Mouse (Mus musculus) adrenal gland, adult 18-20 months (tissue): Measurements from ENCODE around the gene Myo18a. TPM values are rescaled to one million over a fixed set of nuclear protein-coding genes. Genes with fewer than 3 reads are reported as not detected.

Experiments used
- DNase-seq, 2 experiments: peaks; one replicate each; pipeline ENCODE4 v3.0.0; 2021 to 2022; ENCODE audit warnings: low spot score in 2 of 2
- total RNA-seq, 2 experiments: library from RNA; stranded (reverse); gene quantifications; 1 replicate in 1 of 2; 2 replicates in 1 of 2; pipeline ENCODE4 v1.2.3; 2021

Gene Myo18a
- total RNA-seq, 2 experiments from 2014 or later, result 45.9 to 56.8 TPM

DNA sequence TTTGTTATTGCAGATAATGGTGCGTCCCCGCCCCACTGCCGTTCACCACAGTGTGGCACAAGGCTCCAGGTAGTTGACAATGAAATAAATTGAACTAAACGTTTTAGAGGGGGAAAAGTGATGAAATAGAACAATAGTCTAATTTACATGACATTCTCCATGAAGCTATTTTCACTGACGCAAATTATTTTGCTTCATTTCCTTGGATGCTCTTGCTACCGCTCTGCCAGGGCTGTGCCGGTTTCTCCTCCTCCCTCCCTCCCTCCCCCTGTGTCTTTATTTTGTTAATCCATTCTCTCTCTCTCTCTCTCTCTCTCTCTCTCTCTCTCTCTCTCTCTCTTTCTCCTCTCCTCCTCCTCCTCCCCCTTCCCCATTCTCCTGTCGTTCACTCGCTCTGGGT, 95.5 kb downstream of the Myo18a start:
- no peak for DNase-seq

DNA sequence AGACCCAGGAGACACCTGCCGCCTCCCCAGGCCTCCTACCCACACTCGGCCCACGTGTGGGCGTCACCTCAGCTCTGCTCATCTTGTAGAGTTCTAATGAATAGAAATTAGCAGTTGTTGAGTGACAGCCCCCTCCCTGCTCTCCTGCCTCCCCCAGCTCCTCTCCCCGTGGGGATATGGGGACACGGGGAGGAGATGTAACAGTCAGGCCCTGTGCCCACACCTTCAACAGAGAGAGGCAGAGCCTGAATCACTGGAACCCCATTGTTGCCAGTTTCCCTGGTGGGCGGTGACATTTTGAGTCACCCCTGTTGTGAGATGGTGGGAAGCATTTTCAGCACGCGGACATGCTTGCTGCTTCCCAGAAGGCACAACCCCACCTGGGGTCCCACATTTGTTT, 97.9 kb downstream of the Myo18a start:
- DNase-seq, result no peak

DNA sequence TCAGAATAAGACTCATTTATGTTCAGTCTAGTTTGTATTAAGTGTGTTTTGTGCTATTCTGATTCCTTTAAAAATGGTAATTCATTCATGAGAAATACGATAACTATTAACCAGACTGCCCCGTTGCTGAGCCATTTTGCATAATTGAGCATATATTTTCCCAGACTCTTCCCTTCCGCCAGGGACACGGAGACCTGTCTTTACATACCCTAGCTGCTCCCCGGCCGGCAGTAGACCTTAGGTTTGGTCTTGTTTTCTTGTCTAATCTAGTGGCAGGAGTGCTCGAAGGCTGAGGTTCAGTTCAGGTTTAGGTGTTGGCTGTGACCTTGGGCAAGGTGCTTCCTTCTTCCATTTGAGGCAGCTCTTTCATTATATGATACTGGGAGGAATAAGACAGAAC, 99.8 kb downstream of the Myo18a start:
- DNase-seq, result no peak

DNA sequence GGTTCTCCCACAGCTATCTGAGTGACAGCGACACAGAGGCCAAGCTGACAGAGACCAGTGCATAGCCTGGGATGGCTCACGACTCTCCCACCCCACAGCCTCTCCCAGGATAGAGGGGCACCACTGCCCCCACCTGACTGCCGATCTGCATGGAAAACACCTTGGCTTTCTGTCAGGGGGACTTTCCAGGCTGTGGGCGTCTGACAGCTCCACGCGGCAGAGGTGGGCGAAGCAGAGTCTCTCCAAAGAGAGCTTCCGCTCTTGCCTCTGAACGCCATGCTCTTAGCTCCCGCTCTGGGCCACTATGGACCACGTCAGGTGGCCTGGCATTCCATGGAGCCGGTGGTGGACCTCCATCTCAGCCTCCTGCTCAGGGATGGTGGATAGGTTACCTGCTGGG, 101.7 kb downstream of the Myo18a start:
- no peak for DNase-seq

DNA sequence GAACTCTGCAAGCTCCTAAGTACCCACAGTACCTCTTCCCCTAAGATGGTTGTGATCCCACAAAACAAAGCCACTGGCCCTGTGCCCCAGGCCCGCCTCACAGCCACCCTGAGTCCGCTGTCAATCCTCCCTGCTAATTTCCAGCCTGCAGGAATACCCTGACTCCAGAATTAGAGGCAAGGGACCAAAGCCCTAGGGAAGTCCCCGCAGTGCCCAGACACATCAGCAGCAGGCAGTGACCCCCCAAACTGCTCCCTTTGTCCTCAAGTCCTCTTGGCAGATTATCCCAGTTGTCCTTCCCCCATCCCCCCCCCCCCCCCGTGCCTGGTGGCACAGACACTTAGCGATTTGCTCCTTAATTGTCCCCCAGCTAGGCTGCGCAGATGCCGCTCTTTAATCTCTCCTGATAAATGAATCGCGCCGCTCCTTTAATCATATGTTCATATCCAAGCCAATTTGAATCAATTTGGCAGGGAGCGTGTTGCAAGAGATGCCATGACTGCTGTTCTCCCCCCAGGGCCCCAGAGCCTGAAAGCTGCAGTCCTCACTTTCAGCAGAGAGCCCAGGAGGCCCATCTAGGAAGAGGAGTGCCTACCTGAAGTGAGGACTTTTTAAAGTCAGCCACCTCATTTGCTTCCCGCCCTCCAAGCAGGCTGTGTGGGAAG, 104.5 kb downstream of the Myo18a start:
- DNase-seq, result no peak

DNA sequence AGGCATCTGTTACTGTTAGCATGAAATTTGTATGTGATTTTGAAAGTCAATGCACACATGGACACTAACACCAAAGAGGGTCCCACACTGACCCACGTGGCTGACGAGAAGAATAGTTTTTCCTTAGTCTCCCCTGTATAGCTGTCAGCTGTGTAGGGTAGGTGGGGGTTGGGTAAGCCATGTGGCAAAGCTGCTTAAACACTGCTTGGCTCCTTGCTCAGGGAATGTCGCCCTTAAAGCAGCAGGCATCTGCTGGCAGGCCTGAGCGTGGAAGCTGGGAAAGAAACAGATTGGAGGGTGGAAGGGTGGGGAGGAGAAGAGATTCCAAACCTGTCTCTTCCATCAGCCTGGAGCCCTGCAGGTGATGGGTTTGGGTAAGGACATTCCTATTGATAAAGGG, 108.4 kb downstream of the Myo18a start:
- no peak for DNase-seq

DNA sequence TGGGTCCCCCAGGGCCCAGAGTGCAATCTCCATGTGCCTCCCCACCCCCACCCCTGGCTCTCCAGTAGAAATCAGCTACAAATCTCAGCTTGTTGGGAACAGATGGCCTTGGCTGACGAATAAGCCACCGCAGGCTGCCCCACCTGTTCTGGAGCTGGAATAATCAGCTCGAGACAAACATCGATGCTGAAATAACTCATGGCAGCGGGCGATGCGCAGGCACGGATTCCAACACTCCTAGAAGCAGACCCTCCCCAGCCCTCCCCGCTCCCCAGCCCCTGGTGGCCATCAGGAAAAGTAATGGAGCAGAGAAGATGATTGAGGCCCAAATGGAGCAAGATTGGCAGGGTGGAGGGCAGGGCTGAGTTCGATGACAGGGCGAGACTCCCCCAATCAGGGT, 109.2 kb downstream of the Myo18a start:
- DNase-seq, result no peak

DNA sequence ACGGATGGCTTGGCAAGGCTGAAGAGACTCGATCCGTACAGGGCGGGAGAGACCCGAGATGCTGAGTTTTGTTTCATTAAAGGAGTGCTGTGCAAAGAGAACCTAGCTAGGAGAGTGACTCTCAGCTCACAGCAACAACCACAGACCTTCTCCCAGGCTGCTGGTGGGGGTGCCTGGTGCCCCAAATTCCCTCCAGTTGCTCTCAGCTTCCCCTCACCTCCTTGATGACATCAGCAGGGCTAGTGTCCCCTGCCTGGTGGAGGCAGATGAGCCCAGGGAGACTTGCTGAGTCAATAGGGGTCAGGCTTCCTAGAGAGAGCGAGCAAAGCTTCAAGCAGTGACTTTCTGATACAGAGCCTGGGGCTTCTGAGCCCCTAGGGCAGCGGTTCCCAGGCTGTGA, 109.6 kb downstream of the Myo18a start:
- DNase-seq, result no peak

DNA sequence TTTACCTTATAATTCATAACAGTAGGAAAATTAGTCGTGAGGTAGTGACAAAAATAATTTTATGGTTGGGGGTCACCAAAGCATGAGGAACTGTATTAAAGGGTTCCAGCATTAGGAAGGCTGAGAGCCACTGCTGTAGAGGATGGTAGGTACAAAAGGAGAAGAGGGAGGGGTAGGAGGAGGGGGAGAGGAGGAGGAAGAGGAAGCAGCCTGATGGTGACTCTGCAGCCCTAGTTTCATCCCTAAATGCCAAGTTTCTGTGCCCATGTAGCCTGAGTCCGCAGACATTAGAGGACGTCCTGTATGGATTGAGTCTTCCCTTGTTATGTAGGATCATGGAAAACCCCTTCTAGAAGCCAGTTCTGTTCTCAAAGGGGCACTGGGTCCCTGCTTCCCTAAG, 110.1 kb downstream of the Myo18a start:
- DNase-seq, result no peak

DNA sequence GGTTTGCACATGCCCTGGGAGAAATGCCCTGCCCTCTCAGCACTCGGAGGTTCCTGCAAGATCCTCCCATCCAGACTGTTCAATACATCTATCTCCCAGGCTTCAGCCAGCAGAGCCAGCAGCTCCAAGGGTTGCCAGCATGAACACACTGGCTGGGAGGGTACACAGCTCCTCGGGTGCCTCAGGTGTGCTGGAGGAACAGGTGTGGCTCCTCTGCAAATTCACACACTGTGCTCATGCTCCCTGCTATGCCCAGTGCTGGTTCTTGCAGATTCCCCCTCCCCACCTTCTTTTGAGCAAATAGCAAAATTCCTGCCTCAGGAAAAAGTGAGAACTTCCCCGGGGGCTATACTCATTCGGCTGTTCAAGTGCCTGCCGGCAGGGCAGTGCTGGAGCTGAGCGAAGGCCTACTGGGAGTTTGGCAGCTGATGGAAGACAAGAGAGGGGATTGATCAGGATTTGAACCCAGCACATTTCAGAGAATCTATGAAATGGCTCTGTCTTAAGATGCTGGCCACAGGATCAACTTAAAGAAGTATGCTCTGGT, 111.7 kb downstream of the Myo18a start:
- no peak for DNase-seq

DNA sequence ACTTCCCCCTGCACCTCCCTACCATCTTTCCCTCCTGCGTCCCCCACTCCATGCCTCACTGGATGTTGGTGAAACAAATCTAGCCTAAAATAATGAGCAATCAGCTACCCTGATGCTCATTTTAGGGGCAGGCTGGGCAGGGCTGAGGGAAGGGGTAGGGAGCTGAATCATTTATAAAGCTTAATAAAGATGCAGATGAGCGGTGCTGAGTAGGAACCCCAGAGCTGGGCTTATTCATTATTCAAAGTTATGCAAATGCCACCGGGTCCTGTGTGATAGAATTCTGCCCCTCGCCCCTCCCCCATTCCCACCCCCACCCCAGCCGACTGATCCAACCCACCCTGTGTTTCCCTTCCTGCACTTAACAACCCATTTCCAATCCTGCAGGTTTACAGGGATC, 112.2 kb downstream of the Myo18a start:
- no peak for DNase-seq

DNA sequence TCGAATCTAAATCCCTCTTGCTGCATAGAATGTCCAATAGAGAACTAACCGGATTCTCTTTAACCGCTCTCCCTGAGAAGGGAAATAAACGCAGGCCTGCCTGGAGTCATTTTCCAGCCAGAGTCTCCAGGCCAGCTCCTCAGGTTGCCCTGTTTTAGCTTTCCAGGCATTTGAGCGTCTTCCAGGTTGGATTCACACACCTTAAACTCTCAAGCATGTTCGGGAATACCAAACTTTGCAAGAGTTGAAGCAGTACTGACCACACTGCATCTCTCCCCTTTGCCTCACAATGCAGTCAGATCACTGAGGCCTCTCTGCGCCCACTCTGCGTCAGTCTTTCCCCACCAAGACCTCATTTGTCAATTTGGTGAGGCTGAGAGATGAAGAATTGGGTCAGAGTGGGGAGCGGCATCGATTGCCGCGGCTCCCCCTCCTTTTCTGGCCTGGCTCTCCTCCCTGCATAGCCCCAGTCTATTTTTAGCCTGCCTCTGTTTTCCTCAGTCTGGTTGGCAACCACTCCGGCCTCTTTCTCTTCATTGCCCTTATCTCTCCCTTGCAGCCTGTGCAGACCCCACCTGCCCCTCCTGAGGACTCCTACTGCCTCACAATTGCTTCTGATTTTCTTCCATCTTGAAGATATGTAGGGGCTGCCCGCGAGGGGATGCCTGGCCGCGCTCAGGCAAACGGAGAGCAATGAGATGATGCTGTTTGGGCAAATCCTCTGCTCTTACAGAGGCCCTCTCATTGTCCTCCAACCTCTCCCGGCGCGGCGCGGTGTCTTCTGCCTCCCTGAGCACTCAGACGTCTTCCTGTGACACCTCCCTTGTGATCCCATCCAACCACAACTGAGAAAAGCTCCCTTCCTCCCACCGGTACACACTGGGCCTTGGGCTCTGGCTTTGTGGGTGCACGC, 113.1 kb downstream of the Myo18a start:
- DNase-seq, result no peak

DNA sequence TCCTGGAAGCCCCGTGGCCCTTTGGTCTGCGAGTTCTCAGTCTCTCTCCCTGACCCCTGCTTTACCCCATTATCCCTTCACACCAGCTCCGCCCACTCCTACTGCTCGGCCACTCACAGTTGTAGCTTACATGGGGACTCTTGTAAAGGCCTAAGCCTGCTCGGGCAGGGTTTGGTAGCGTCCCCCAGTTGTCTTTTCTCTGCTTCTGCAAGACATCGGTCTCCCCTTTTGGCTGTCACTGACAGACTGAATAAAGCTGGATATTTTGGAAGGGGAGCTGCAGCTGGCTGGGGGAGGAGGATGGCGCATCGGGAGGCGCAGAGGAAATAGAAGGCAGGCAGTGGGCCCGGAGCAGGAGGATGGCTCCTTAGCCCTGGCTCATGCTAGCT, 113.7 kb downstream of the Myo18a start:
- DNase-seq, result no peak

DNA sequence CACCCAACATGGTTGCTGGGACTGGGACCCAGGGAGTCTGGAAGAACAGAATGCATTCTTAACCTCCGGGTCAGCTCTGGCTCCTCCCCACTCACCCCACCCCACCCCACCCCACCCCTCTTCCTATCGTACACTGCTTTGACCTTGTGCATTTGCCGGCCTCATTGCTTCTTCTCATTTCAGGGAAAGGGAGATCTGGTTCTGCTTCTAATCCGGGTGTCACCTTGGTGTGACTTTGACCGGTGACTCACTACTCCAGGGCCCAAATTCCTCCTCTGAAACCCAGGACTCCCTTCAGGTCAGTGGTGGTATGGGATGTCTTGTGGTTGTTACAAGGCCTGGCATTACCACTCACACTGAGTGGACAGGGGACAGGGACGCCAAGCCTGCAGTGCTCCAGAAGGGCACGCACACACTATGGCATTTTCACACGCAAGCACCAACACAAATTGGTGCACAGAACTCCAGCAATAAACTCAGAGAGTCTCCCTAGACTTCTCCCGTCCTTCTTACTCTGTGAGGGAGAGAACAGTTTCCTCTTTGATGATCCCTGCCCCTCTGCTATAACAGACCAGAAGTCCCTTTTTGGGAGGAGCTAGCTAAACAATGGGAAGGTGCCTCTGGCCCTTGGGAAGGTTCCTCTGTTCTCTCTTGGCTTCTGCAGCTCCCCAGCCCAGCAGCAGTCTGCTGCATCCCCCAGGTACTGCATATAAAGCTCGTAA, 121.6 kb downstream of the Myo18a start:
- DNase-seq, result no peak

DNA sequence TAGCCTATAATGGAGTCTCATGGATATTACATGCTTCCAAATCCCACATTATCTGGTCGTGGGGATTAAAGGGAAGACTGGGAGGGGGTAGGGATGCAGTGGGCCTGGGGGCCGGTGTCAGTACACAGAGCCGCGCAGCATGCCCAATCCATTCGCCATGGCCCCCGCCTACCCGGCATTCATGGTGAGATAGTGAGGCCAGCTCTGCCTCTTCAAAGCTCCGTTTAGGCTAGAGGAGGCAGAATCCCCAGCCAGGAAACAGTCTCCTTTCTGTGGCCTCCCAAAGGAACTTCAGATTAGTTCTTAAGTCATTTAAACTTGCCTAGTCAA, 122.2 kb downstream of the Myo18a start:
- no peak for DNase-seq

DNA sequence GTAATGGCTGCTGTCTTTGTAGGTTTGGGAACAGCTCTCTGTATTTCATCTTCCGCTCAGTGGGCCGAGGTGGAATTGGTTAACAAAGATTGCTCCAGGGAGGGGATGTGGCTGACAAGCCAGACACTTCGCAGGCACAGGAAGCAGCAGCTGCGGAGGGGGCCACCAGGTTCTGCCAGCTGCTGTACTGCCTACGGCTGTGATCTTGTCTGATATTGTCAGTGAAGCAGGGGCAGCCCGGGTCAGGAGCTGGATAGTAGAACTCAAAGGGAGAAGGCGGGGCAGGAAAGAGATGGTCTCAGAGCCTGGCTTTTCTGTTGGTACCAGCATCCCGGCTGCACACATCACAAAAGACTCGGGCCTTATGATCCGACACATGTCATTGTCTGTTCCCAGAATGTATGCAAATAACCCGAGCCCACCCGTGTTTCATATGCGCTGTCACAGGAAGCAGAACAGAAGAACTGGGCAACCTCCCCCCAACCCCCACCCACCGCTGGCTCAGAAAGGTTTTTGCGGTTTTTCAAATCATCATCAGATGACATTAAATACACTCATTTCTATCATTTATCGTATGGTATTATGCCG, 124.4 kb downstream of the Myo18a start:
- DNase-seq, result no peak

DNA sequence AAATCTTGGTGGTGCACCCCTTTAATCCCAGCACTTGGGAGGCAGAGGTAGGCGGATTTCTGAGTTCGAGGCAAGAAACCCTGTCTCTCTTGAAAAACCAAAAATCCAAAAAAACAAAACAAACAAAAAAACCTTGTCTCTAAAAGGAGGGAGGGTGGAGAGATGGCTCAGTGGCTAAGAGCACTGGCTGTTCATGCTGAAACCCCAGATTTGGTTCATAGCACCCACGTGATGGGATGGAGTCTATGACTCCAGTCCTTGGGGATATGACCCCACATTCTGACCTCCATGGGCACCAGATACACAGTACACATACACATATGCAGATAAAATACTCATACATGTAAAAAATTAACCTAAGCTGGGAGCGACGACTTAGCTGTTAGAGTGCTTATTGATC, 125.8 kb downstream of the Myo18a start:
- DNase-seq, result no peak

DNA sequence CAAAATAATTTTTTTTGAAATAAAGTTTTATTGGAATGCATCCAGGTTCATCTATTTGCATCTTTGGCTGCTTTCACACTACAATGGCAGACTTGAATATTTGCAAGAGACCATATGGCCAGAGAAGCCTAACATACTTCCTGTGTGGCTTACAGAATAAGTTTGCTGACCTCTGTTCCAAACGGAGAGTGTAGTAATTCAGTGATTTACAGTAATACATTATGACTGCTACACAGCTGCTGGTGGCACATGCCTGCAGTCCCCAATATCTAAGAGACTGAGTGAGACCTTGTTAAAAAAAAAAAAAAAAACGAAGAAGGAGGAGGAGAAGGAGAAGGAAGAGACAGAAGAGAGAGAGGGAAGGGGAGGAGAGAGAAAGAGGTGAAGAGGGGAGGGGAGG, 126.4 kb downstream of the Myo18a start:
- no peak for DNase-seq

DNA sequence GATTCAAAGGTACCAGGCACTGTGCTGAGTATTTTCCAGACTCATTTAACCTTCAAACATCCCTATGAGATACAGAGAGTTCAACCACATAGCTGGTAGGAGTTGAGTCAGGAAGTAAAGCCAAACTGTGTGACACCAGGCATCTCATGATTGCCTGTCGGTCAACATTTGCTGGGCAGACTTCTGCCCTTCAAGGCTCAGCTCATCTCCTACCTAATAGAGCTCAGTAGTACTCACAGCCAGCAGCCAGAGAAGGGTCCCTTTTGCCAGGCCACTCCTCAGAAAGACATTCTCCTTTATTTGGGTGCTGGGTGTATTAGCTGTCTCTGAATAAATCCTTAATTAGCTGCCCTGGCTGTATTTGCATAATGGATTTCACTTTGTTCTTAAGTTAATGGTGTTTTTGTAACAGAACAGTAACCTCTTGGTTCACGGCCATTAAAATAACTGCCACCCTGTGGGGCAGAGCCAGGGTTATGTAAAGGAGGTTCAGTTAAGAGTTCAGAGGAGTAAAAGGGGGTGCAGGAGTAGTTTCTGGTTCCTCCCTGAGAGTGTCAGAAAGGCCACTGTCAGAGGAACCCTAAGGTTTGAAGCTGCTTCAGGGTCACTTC, 127.7 kb downstream of the Myo18a start:
- DNase-seq, result no peak

DNA sequence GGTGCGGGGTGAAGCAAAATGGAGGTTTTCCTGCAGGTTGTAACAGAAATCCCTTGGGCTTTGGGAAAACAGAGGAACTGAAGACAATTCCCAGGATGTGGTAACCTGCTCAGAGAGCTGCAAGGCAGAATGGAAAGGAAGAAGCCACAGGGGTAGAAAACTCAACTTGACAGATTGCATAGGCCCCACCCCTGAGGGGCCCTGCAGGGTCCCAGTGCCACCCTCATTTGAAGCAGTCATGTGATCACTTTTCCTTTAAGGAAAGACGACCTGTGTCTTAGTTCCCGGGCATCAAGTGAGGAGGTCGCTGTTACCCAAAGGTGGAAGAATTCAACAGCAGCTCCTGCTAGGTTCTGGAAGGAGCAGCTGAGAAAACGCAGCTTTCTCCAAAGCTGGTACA, 129.8 kb downstream of the Myo18a start:
- no peak for DNase-seq

DNA sequence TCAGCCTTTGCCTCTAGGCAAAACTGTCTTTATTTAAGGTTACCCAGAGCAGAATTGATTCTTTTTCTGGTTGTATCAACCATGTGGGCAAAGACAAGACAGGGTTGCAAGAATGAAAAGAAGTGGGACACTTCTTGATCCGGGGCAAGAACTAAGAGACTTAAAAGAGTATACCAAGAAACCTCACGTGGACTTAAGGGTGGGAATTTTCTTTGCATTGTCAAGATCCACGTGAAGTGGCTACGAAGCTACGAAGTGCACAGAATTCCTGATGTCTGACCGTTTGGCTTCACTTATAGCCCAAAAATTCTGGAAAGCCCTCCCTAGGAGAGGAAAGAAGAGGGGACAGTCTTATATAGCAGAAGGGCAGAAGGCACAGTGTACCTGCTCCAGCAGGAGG, 130.2 kb downstream of the Myo18a start:
- DNase-seq, result no peak
